Mouse (Mus musculus) neutrophil, adult 83 days (primary cell): ENCODE measurements around the gene Nt5c2. TPM values are rescaled to one million over a fixed set of nuclear protein-coding genes. Genes with fewer than 3 reads are reported as not detected.

Experiments used
- total RNA-seq, 2 experiments: library from RNA; stranded (reverse); gene quantifications; one replicate each; pipeline ENCODE4 v1.2.4; 2023

Gene Nt5c2
- 10 to 100 TPM; 72.1 to 81.9 TPM for total RNA-seq

GRCm38 (mm10) chr19:47014447-47015381 lies at the start of gene Nt5c2, which contains the start of gene Ina:
Gene Nt5c2 (minus strand): TSS chr19:47015153.
Gene Ina (plus strand): TSS chr19:47014698.

GRCm38 (mm10) chr19:47050271-47051032 lies 35.5 kb upstream of the Nt5c2 start, which contains the start of gene Pcgf6:
Gene Pcgf6 (minus strand): TSS chr19:47050906.

Other genes with a start within 250 kb of the Nt5c2 start
- not detected for gene Ina, start 455 bp downstream of the Nt5c2 start, total RNA-seq
- gene Pcgf6, start 35.8 kb upstream of the Nt5c2 start, total RNA-seq, result 1 to 10 TPM; 1.9 to 3.6 TPM
- gene Taf5, start 52.6 kb upstream of the Nt5c2 start, total RNA-seq, result 10 to 100 TPM in 1 of 2 experiments, 1 to 10 TPM in 1; 9.1 to 10.7 TPM
- 100 to 1,000 TPM; 128 to 143 TPM for gene Usmg5, start 75.5 kb upstream of the Nt5c2 start, total RNA-seq
- gene Pdcd11, start 75.6 kb upstream of the Nt5c2 start, total RNA-seq, result 1 to 10 TPM; 9.6 to 10.0 TPM
- 10 to 100 TPM; 12.5 to 16.8 TPM for gene Calhm2, start 123.1 kb upstream of the Nt5c2 start, total RNA-seq
- not detected for gene Calhm1, start 129.1 kb upstream of the Nt5c2 start, total RNA-seq
- not detected for gene Calhm3, start 142.6 kb upstream of the Nt5c2 start, total RNA-seq
- gene Neurl1a, start 163.7 kb upstream of the Nt5c2 start, total RNA-seq, result under 1 TPM in 1 of 2 experiments, not detected in 1; 0.09 TPM